Mouse (Mus musculus) CD4-positive, CD25-positive, alpha-beta regulatory T cell, adult 9 weeks (primary cell): Measurements from ENCODE around the gene Gatm. TPM values are rescaled to one million over a fixed set of nuclear protein-coding genes. Genes with fewer than 3 reads are reported as not detected.

Experiments used
- polyA plus RNA-seq: library from polyadenylated mRNA; unstranded; fragments of 100-300 nt; shearing (Covaris generic); gene quantifications from one replicate; pipeline ENCODE4 v1.2.1, GENCODE M21; 2017

Gene Gatm
- 0.51 TPM for polyA plus RNA-seq

GRCm38 (mm10) chr2:122610746-122611653, at the start of gene Gatm:
Gene Gatm, minus strand, starts transcription at chr2:122611303.

GRCm38 (mm10) chr2:122636686-122637085, 25.6 kb upstream of the Gatm start, which contains the start of gene AA467197:
Gene AA467197, plus strand, starts transcription at chr2:122636986.

Other genes starting within 250 kb of the Gatm start
- 0.41 TPM for gene Shf, start 242.1 kb downstream of the Gatm start, polyA plus RNA-seq
- 253 TPM for gene Slc28a2, start 184.8 kb downstream of the Gatm start, polyA plus RNA-seq
- gene Gm14085, start 126.4 kb downstream of the Gatm start, polyA plus RNA-seq: 73.4 TPM
- not detected for gene AA467197, start 25.7 kb upstream of the Gatm start, polyA plus RNA-seq
- 0.41 TPM for gene Slc30a4, start 91.4 kb upstream of the Gatm start, polyA plus RNA-seq
- gene Bloc1s6, start 127.2 kb upstream of the Gatm start, polyA plus RNA-seq: 64.4 TPM
- 26.5 TPM for gene Sqor, start 153.9 kb upstream of the Gatm start, polyA plus RNA-seq